Mouse (Mus musculus): Measurements from ENCODE around the gene Arpc5l. TPM values are rescaled to one million over a fixed set of nuclear protein-coding genes. Genes with fewer than 3 reads are reported as not detected.

Gene Arpc5l
- 101 and 120 TPM in 2 replicates for polyA plus RNA-seq (2012; ENCODE audit: insufficient read depth, insufficient read length, missing spikeins)

DNA sequence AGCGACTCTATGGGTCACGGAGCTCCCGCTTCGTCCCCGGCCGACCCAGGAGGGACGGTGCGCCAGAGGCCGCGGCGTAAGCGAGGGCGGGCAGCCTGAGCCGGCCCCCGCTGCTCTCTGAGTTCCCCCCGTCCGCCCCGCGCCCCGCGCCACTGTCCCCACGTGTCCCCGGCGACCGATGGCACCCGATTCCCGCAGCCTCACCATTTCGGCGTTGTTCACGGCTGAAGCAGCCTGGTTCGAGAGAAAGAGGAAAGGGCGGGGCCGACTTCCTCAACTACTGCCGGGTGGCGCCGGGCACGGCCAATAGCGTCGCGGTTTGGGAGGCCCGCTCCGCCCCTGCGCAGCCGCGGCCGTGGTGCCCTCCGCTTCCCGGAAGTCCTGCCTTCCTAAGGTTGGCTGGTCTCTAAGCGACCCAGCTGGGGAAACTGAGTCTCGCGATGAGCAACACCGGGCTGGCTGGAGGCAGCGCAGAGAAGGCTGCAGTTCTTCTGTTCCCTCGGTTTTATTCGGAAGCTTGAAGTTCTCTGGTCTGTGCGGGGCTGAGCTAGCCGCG lies at the start of gene Arpc5l:
Gene Arpc5l (plus strand): TSS at position 469 of the 556 bp plus-strand sequence.
- Histone ChIP-seq H3K4me3 (ENCODE audit: insufficient read depth, low read depth, low read length) (peak within 1 kb of the TSS; percentile 89), H3K27ac (replicated peaks; ENCODE audit: low read depth, low read length) (peak within 1 kb of the TSS; percentile 58), H3K4me1 (ENCODE audit: control insufficient read depth, insufficient read depth, insufficient read length, low read length) (peaks cover 17% of the 10 kb centered on the region)

GRCm38 (mm10) chr2:38956062-38956461 lies 49.1 kb upstream of the Arpc5l start:
- Histone ChIP-seq H3K4me3 (ENCODE audit: insufficient read depth, low read depth, low read length) (no peak overlapping the region), H3K27ac (replicated peaks; ENCODE audit: low read depth, low read length) (no peak overlapping the region), H3K4me1 (ENCODE audit: control insufficient read depth, insufficient read depth, insufficient read length, low read length) (peaks cover 7% of the 10 kb centered on the region)

- Histone ChIP-seq H3K27ac (replicated peaks; ENCODE audit: low read depth, low read length) (no peak overlapping the region), H3K4me1 (ENCODE audit: control insufficient read depth, insufficient read depth, insufficient read length, low read length) (peaks cover 2% of the 10 kb centered on the region; the same call in 1 of the 2 replicates)
Measured at GRCm38 (mm10) chr2:38957671-38958223, 47.4 kb upstream of the Arpc5l start.

DNA sequence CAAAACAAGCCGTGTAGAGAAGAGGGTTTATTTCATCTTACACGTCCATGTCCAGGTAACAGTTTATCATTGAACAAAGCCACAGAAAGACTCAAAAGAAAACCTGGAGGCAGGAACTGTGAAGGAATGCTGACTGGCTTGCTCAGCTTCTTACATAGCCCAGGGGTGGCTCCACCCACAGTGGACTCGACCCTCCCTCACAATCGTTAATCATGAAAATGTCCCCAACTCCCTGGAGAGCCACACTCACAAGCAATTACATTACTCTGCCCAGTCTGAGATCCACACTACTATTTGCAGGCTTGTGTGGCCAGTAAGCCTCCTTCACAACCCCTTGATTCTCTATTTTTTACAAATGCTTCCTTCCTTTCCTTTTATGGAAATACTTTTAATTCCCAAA lies 41.0 kb upstream of the Arpc5l start:
- no peak overlapping the region for H3K4me3 ChIP-seq (ENCODE audit: insufficient read depth, low read depth, low read length)
- no peak overlapping the region for H3K27ac ChIP-seq (replicated peaks; ENCODE audit: low read depth, low read length)
- no peaks in the 10 kb centered on the region for H3K4me1 ChIP-seq (ENCODE audit: control insufficient read depth, insufficient read depth, insufficient read length, low read length)

More at GRCm38 (mm10) chr2:38957671-38958223, 47.4 kb upstream of the Arpc5l start:
- no peak overlapping the region for H3K4me3 ChIP-seq (ENCODE audit: insufficient read depth, low read depth, low read length)

- Histone ChIP-seq H3K27ac (replicated peaks; ENCODE audit: low read depth, low read length) (no peak overlapping the region), H3K4me3 (ENCODE audit: insufficient read depth, low read depth, low read length) (no peak overlapping the region), H3K4me1 (ENCODE audit: control insufficient read depth, insufficient read depth, insufficient read length, low read length) (peaks cover 2% of the 10 kb centered on the region)
Measured at GRCm38 (mm10) chr2:38969650-38970049, 35.5 kb upstream of the Arpc5l start.

GRCm38 (mm10) chr2:38970057-38970456 lies 35.1 kb upstream of the Arpc5l start:
- no peak overlapping the region for H3K4me3 ChIP-seq (ENCODE audit: insufficient read depth, low read depth, low read length)
- peaks cover 3% of the 10 kb centered on the region for H3K4me1 ChIP-seq (ENCODE audit: control insufficient read depth, insufficient read depth, insufficient read length, low read length)
- no peak overlapping the region for H3K27ac ChIP-seq (replicated peaks; ENCODE audit: low read depth, low read length)

- Histone ChIP-seq H3K27ac (replicated peaks; ENCODE audit: low read depth, low read length) (peak overlapping the region; percentile 64), H3K4me1 (ENCODE audit: control insufficient read depth, insufficient read depth, insufficient read length, low read length) (peaks cover 19% of the 10 kb centered on the region), H3K4me3 (ENCODE audit: insufficient read depth, low read depth, low read length) (no peak overlapping the region)
Measured at GRCm38 (mm10) chr2:38973223-38973622, 31.9 kb upstream of the Arpc5l start.

DNA sequence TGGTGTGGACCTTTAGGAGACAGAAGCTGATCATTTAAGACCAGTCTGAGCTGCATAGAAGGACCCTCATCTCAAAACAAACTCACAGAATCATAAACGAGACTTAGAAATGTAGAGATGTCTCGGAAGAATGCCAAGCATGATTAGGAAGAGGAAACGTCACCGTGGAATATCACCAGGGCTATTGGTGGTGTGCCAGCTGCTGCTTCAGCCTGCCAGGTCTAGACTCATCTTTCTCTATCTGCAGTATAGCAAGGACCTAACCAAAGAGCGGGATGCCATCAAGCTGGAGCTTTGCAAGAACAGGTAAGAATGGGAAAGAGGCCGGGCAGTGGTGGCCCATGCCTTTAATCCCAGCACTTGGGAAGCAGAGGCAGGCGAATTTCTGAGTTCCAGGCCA lies 31.4 kb upstream of the Arpc5l start:
- Histone ChIP-seq H3K4me3 (ENCODE audit: insufficient read depth, low read depth, low read length) (no peak overlapping the region), H3K27ac (replicated peaks; ENCODE audit: low read depth, low read length) (0 out of 2 replicates have a peak overlapping the region, but pooled peaks have one; percentile 7), H3K4me1 (ENCODE audit: control insufficient read depth, insufficient read depth, insufficient read length, low read length) (peaks cover 19% of the 10 kb centered on the region)

GRCm38 (mm10) chr2:38974171-38974570 lies 31.0 kb upstream of the Arpc5l start:
- Histone ChIP-seq H3K4me1 (ENCODE audit: control insufficient read depth, insufficient read depth, insufficient read length, low read length) (peaks cover 19% of the 10 kb centered on the region), H3K4me3 (ENCODE audit: insufficient read depth, low read depth, low read length) (no peak overlapping the region), H3K27ac (replicated peaks; ENCODE audit: low read depth, low read length) (no peak overlapping the region)

DNA sequence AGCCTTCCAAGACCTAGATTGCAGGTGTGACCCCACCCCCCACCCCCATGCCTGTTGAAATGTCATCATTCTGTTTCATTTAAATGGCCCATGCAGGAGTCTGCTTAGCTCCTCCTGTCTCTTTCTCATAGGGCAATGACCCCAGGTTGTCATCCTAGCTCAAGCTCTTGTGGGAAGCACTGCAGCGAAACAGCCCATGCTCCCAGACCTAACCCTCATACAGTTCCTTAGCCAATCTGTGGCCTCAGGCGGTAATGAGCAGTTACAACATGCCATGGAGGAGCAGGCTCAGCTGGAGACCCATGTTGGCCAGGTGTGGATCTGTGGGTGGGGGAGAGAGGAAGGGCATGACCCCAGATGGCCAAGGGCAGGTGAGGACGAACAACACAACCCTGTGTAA lies 30.0 kb upstream of the Arpc5l start:
- no peak overlapping the region for H3K27ac ChIP-seq (replicated peaks; ENCODE audit: low read depth, low read length)
- H3K4me3 ChIP-seq (ENCODE audit: insufficient read depth, low read depth, low read length) = no peak overlapping the region
- H3K4me1 ChIP-seq (ENCODE audit: control insufficient read depth, insufficient read depth, insufficient read length, low read length) = peaks cover 19% of the 10 kb centered on the region

- Histone ChIP-seq H3K27ac (replicated peaks; ENCODE audit: low read depth, low read length) (no peak overlapping the region; the same call in 1 of the 2 replicates), H3K4me1 (ENCODE audit: control insufficient read depth, insufficient read depth, insufficient read length, low read length) (peaks cover 19% of the 10 kb centered on the region)
Measured at GRCm38 (mm10) chr2:38975941-38976805, 29.0 kb upstream of the Arpc5l start.

GRCm38 (mm10) chr2:38977837-38978236 lies 27.3 kb upstream of the Arpc5l start:
- Histone ChIP-seq H3K27ac (replicated peaks; ENCODE audit: low read depth, low read length) (no peak overlapping the region), H3K4me3 (ENCODE audit: insufficient read depth, low read depth, low read length) (no peak overlapping the region), H3K4me1 (ENCODE audit: control insufficient read depth, insufficient read depth, insufficient read length, low read length) (peaks cover 19% of the 10 kb centered on the region)

More at GRCm38 (mm10) chr2:38975941-38976805, 29.0 kb upstream of the Arpc5l start:
- H3K4me3 ChIP-seq (ENCODE audit: insufficient read depth, low read depth, low read length) = no peak overlapping the region

DNA sequence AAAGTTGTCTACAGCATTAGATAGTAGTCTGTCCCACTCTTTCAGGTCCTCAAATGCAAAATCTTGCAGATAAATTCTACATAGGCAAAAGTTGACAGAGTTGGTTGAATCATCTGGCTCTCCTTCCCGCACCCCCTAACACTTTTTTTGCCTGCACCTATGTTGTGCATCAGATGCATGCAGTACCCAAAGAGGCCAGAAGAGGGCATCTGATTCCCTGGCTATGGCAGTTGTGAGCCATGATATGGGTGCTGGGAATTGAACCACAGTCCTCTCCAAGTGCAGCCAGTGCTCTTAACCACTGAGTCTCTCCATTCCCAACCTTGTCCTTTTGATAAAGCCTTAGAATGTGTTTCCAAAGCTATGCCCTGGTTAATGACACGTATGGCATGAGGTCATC lies 21.7 kb upstream of the Arpc5l start:
- peaks cover 12% of the 10 kb centered on the region for H3K4me1 ChIP-seq (ENCODE audit: control insufficient read depth, insufficient read depth, insufficient read length, low read length)
- no peak overlapping the region for H3K27ac ChIP-seq (replicated peaks; ENCODE audit: low read depth, low read length)
- no peak overlapping the region for H3K4me3 ChIP-seq (ENCODE audit: insufficient read depth, low read depth, low read length)

DNA sequence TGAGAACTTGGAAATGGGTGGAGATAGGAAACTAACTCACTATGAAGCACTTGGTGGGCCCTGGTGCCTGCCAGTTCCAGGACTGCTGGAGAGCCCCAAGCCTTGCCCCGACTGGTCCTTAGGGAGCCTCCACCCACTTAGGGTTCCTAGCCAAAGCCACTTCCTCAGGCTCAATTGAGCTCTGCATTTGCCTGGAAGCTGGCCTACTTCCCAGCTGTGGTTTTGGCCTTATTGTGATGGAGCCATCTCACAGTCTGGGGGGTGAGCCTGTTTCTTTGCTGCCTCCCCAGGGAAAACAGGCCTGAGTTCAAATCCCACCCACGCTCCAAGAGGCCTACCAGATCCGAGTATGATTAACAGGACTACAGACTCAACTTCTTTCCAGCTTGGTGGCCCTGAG lies 18.6 kb upstream of the Arpc5l start:
- Histone ChIP-seq H3K27ac (replicated peaks; ENCODE audit: low read depth, low read length) (no peak overlapping the region), H3K4me3 (ENCODE audit: insufficient read depth, low read depth, low read length) (no peak overlapping the region), H3K4me1 (ENCODE audit: control insufficient read depth, insufficient read depth, insufficient read length, low read length) (peaks cover 12% of the 10 kb centered on the region)

- peaks cover 12% of the 10 kb centered on the region for H3K4me1 ChIP-seq (ENCODE audit: control insufficient read depth, insufficient read depth, insufficient read length, low read length)
- H3K4me3 ChIP-seq (ENCODE audit: insufficient read depth, low read depth, low read length) = no peak overlapping the region
- H3K27ac ChIP-seq (replicated peaks; ENCODE audit: low read depth, low read length) = no peak overlapping the region
Measured at GRCm38 (mm10) chr2:38987371-38987770, 17.8 kb upstream of the Arpc5l start.

Data from brown adipose tissue, adult 24 weeks (tissue).